Mouse (Mus musculus) kidney, adult 8-10 months (tissue): ENCODE data around the gene Tas1r2.

Experiments used
- DNase-seq, 2 experiments: peaks; one replicate each; pipeline ENCODE4 v3.0.0; 2022

The Tas1r2 gene

GRCm38 (mm10) chr4:139710467-139711334 lies 57.4 kb downstream of the Tas1r2 start:
- no peak for DNase-seq

GRCm38 (mm10) chr4:139715241-139715932 lies 62.0 kb downstream of the Tas1r2 start:
- DNase-seq, result no peak

DNA sequence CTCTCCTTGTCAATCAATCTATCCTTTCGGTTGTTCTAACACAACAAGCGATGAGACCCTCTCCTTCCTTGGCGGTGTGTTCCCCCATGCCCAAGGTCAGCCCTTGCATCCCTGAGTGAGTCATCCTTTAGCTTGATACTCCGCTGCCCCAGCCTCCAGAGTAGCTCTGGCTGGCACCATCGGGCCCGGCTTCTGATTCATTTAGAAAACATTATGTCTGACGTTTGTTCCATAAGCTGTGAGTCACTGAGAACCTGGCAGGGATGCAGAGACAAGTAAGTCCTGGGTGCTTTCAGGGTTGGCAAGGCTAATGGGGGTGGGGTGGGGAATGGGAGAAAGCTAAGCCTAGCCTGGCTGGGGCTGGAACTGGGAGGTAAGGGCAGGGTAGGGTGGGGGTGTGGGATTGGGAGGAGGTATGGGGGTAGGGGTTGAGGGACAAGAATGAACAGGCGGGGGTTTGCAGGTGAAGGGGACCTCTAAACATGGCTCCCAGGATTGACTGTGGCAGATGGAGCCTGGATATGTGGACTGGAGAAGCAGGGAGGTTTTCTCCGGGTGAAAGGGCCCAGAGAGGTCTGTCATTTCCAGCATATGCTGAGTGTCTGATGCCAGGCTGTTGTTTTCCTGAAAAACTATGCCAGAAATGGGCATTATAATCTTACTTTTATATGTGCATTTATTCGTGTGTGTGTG lies 63.3 kb downstream of the Tas1r2 start:
- no peak for DNase-seq

DNA sequence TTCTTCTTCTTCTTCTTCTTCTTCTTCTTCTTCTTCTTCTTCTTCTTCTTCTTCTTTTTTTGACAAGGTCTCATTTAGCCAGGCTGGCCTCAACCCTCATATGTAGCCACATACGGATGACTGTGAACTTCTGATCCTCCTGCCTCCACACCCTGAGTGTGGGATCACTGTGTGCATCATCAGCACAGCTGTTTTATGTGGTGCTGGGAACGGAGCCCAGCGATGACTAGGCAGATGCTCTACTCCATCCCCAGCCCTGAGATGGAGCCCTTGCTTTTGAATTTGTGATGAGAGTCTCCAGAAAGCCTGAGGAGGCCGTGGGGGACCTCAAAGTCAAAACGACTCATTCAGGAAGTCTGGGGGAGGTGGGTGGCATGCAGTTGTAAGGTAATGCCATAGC lies 65.6 kb downstream of the Tas1r2 start:
- no peak for DNase-seq
